Mouse (Mus musculus) heart, adult 11 months (tissue): ENCODE data around the gene Cd160.
A peak's percentile ranks its signal among the peaks of the same experiment; 100 is the strongest.

Experiments
- DNase-seq: peaks from one replicate; pipeline ENCODE4 v3.0.0; 2022

Cd160 gene

GRCm38 (mm10) chr3:96828308-96828864 is 765 bp downstream of the Cd160 start:
- DNase-seq = peak; percentile 73

DNA sequence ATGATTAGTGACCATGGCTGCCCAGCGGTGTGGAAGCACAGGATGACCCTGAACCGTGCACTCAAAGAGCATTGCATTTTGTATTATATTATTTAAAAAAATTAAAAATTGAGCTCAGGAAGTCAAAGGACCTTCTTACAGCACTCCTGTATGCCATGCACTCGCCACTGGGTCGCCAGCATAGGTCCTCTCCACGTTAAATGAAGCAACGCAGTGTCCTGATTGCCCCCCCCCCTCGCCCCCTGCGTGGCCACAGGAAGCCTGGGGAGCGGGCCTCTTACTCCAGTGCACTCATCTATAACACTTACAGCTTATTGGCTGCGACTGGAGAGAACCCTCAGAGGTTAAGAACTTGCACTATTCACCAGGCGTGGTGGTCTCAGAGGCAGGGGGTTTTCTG is 3.9 kb downstream of the Cd160 start:
- peak; percentile 76 for DNase-seq

GRCm38 (mm10) chr3:96824614-96825013 is 4.5 kb downstream of the Cd160 start:
- DNase-seq = peak; percentile 80

DNA sequence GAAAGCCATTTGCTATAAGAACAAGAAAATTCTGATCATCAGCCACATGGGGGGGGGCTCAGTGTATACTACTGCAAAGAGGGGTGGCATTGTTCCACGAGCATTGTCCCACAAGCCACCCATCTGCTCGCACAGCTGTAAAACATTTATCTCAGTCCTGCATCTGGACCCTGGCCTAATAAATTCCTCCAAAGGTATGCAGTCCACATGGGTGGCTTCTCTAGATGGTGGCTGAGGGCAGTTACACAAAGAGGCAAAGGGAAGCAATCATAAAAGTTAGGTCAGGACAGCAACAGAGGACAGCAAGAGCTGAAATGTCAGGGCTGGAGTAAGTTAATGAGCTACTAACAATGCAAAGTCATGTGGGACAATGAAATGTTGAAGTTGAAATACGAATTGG is 5.5 kb downstream of the Cd160 start:
- peak; percentile 57 for DNase-seq

- peak; percentile 61 for DNase-seq
These were observed 7.6 kb downstream of the Cd160 start for GRCm38 (mm10) chr3:96821581-96821980.

DNA sequence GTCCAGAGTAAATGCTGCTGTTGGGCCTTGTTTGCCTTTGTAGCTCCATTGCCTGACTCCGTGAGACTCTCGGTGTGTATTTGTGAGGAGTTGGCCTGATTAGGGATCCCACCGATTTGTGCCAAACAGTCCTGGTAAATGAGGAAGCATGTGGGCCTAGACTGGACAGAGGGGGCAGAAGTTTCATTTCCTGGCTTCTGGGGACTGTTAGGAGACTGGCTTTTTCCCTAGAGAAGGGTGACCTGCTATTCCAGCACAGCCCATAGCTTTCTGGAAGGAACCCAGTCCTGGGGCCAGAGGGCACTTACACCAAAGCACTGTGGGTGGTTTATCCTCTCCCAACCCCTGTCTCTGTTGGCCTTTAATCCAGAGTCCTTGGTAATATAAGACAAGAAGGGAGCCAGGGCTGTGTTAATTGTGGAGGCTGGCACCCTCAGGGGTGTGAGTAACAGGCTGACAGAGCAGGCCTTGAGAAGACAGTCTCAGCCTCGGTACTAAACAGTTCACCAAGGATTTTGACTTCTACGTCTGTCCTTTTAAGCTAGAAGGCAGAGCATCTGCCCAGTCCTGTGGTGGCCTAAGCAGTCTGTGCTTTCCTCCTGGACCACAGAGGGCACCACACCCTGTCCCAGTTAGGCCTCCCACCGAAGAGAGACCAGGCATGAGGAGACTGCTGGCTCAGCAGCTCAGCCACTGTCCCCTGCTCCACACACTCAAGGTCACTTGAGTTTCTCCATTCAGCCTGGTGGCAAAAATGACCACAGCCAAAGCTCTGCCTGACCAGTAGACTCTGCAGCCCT is 8.8 kb downstream of the Cd160 start:
- peak; percentile 91 for DNase-seq

DNA sequence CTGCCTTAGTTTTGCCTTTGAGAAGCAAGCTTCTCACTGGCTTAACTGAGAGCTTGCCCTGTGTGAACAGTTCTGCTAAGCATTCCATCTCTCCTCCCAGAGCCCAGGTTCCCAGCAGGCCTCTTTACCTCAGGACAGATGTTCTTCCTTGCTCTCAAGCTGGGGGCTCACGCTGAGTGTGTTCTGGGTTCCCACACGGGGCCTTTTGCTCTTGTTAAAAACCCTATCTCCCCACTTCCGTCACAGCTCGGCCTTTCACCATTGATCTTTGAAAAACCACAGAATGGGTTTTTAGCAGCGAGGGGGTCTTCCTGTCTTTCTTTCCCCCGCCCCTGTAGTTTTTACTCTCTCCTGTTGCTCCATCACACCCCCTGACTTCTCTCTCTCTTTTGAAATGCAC is 14.8 kb downstream of the Cd160 start:
- no peak for DNase-seq

DNA sequence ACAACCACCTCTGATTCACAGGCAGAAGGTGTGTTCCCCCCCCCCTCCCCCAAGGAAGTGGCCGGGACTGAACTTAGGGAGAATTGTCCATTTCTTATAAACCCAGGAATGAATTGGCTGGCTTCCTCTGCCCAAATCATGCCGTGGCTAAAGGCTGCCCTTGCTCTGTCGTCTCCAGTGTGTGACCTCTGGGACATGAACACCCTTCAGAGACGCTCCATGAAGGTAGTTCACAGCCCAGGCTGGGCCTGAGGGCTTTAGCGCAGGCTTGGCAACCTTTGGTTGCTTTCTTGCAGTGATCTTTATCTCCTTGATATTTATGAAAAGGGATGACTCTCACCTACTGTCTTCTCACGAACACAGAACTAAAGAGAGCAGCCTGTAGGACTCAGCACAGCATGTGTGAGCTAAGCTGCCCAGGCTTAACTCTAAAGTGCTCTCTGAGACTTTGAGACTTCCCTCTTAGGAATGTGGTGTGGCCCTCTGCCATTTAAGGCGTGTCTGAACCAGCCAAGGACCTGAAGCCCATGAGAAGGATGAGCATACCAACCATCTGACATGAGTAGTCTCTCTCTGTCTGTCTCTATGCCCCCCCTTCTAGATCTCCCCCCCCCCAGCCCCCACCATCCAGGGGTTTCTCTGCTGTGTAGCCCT is 15.4 kb downstream of the Cd160 start:
- DNase-seq = peak; percentile 86

GRCm38 (mm10) chr3:96813106-96813505 is 16.0 kb downstream of the Cd160 start:
- DNase-seq = peak; percentile 94

GRCm38 (mm10) chr3:96812395-96813091 is 16.6 kb downstream of the Cd160 start:
- peak; percentile 96 for DNase-seq

- peak; percentile 93 for DNase-seq
These were observed 17.9 kb downstream of the Cd160 start for GRCm38 (mm10) chr3:96811232-96811631.

DNA sequence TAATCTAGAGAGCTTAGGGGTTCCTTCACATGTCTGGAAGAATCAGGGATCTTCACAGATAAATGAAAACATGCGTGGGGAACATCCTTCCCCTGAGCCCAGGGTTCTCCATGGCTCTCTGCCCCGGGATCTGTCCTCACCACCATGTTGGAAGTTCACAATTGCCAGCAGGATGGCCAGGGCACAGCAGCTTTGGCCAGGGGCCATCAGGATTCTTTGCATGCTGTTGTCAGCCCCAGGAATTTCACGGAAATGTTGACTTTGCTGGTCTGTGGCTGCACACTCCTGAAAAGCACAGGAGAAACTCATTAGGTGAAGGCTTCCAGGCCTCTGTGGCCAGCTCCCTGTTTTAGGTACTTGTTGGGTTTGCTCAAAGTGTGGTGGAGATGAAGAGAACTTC is 20.5 kb downstream of the Cd160 start:
- DNase-seq = no peak

DNA sequence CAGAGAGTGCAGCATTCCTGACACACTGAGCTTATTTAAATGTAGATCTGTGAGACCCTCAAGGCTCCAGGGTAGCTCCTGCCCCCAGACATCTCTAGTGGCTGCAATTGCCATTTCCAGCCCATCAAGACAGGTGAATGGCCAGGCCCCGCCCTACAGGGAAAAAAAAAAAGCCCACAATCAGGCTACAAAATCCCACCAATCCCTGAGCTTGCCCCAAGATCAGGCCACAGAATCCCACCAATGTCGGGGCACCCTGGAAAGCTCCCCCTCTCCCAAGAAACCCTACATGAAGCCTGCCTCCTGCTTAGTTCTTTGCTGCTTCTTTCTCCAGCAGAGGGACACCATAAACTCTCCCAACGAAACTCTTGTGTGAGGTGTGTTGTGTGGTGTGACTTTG is 21.0 kb downstream of the Cd160 start:
- DNase-seq = no peak

GRCm38 (mm10) chr3:96802214-96802613 is 26.9 kb downstream of the Cd160 start:
- peak; percentile 64 for DNase-seq

DNA sequence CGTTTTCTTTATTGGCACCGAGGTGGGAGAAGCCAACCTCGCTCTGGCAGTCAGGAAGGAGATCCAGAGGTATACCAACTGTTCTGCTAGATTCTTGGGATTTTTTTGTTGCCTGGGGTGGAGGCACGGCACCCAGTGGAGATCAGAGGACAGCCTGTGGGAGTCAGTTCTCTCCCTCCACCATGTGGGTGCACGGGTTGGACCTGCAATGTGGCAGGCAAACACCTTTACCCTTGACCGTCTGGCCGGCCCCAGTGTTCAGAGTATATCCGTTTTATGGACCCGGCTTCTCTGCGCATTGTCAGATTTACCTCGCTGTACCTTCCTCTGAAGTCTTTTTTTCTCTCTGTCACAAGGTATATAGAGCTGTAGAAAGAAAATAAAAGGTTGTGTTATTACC is 28.9 kb downstream of the Cd160 start:
- DNase-seq = peak; percentile 76

- peak; percentile 93 for DNase-seq
These were observed 40.6 kb downstream of the Cd160 start for GRCm38 (mm10) chr3:96788506-96788905.

DNA sequence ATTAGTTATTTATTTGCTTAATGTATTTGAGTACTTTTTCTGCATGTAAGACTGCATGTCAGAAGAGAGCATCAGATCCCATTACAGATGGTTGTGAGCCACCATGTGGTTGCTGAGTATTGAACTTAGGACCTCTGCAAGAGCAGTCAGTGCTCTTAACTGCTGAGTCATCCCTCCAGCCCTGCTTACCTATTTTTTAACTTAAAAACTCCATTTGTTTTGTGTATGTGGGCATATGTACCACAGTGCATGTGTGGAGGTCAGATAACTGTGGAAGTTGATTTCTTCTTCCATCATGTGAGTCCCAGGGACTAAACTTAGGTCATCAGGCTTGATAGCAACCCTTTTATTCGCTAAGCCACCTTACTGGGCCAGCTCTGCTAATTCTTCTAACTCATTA is 41.4 kb downstream of the Cd160 start:
- peak; percentile 52 for DNase-seq

- DNase-seq = peak; percentile 82
These were observed 46.9 kb downstream of the Cd160 start for GRCm38 (mm10) chr3:96782236-96782635.

DNA sequence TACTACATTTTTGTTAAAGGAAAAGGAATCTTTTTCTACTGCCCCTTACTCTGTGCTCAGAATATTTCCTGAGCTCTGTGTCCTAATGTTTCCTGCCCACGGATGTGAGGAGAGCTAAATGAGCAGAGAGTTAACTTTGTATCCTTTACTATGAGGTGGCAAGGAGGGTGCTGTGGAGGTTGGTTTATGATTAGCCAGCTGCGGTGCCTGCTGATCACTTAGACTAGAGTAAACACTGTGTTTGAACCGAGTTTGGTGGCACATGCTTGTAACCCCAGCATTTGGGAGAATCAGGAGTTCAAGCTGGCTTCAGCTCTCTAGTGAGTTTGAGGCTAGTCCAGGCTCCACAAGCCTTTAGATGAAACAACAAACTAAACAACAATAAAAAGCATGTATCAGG is 52.0 kb downstream of the Cd160 start:
- peak; percentile 67 for DNase-seq

DNA sequence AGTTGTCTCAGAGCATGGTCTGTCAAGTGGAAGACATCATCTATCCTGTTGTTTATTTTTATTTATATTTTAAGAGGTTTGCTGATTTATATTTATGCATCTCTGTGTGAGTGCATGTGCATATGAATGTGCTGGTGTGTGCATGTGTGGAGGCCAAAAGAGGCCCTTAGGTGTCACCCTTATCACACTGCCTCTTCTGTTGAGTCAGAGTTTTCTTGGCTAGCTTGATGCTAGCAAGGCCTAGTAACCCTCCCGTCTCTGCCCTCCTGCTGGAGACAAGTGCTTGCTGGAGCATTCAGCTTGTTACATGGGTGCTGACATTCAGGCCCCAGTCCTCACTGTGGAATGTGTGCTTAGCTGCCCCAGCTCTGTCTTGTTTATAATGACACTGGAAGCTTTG is 56.2 kb downstream of the Cd160 start:
- peak; percentile 86 for DNase-seq

DNA sequence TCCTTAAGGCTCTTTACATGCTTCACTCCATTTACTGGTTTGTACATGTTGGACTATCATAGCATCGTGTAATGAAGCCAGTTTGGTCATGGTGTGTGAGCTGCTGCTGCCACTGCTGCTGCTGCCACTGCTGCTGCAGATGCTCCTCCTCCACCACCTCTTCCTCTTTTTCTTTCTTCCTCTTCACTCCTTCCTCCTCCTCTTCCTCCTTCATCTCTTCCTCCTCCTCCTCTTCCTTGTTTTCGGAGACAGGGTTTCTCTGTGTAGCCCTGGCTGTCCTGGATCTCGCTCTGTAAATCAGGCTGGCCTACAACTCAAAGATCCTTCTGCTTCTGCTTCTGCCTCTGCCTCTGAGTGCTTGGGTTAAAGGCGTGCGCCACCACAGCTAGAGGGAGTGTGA is 59.2 kb downstream of the Cd160 start:
- peak; percentile 81 for DNase-seq

- DNase-seq = peak; percentile 90
These were observed 64.6 kb downstream of the Cd160 start for GRCm38 (mm10) chr3:96764528-96764927.

DNA sequence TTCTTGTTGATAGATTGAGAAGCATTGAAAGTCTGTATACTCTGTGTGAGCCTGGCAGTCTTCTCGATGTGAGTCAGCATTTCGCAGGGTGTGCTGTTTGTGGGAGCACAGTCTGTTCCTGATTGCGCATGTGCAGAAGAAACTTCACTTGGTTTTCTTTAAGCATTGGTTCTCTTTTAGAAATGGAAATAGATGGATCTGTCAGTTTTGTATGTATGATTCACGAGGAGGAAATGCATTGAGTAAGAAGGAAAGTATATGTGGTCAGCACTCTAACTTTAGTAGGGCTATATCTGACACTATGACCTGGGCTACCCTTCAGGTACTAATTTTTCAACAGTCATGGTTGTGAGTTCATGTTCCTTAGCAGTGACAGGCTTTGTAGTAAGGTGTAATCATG is 69.5 kb downstream of the Cd160 start:
- DNase-seq = peak; percentile 86

DNA sequence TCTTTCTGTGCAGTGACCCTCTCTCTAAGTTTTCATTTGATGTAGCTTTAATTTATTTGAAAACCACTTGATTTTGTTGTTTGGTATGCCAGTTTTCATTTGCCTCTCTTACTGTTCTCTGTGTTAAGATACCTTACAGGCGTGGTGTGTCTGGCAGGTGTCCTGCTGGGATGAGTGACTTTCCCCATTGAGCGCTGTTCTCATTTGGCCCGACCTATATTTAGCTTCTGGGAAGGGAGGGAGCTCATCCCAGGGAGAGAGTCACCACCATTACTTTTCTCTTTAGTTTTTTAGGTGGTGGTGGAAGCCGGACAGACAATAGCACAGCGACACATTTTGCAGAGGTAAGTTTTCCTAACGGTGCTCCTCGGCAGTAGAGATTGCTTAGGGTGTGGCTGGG is 71.5 kb downstream of the Cd160 start:
- DNase-seq = peak; percentile 94
